Mouse (Mus musculus) cerebellum, postnatal 25 days (tissue): Measurements from ENCODE around the gene Slc25a1.
"Not testable (repeated sequence)": the region's sequence is repeated elsewhere in the genome, so short reads cannot be mapped to it uniquely, and the experiment has no call there.

Source experiments
- DNase-seq, 2 experiments: peaks; one replicate each; pipeline ENCODE4 v3.0.0; 2021; ENCODE audit warnings: mixed read lengths in 2 of 2

Gene Slc25a1

GRCm38 (mm10) chr16:17928087-17928580 is at the start of gene Slc25a1:
TSS of gene Slc25a1 (minus strand) at chr16:17928219.
- DNase-seq: peak; percentile 65 to 79

GRCm38 (mm10) chr16:17971853-17972252 is 43.8 kb upstream of the Slc25a1 start:
- no peak for DNase-seq

DNA sequence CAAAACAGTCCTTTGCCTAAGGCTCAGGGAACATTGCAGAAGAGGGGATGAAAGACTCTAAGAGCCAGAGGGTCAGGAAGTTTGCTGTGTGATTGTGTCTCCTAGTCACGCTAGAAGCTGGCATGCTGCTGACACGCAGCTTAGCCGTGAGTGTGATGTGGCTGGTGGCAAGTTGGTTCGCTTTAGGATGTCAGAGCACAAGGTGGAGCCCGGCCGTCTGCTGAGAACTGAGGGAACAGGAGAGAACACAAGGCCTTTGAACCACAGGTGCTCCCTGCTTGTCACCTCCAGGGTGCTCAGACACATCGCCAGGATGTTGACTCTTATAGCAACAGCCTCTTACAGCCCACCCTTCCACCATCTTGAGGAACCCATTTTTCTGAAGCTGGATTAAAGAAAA is 34.1 kb upstream of the Slc25a1 start:
- DNase-seq: no peak

DNA sequence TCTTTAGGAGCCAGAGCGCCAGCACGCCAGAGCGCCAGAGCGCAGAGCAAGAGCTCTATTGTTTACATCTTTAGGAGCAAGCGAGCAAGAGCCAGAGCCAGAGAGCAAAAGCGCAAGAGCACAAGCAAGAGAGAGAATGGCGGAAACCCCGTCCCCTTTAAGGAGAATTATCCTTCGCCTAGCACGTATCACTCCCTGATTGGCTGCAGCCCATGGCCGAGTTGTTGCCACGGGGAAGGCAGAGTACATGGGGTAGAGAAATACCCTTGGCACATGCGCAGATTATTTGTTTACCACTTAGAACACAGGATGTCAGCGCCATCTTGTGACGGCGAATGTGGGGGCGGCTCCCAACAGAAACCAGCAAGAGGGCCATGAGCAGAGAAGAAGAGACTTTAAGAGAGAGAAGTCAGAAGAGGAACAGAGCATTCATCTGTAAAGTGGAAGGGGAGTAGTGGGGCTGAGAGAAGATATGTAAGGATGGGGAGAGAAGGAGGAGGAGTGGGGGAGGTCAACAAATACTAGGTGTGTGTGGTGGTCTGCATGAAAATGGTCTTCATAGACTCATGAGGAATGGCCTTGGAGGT is 28.1 kb upstream of the Slc25a1 start:
- DNase-seq: not testable (repeated sequence)

GRCm38 (mm10) chr16:17951618-17952017 is 23.6 kb upstream of the Slc25a1 start:
- DNase-seq: no peak

- no peak for DNase-seq
Observed at GRCm38 (mm10) chr16:17950068-17950467, 22.0 kb upstream of the Slc25a1 start.

GRCm38 (mm10) chr16:17949421-17949877 is 21.4 kb upstream of the Slc25a1 start:
- DNase-seq: no peak

DNA sequence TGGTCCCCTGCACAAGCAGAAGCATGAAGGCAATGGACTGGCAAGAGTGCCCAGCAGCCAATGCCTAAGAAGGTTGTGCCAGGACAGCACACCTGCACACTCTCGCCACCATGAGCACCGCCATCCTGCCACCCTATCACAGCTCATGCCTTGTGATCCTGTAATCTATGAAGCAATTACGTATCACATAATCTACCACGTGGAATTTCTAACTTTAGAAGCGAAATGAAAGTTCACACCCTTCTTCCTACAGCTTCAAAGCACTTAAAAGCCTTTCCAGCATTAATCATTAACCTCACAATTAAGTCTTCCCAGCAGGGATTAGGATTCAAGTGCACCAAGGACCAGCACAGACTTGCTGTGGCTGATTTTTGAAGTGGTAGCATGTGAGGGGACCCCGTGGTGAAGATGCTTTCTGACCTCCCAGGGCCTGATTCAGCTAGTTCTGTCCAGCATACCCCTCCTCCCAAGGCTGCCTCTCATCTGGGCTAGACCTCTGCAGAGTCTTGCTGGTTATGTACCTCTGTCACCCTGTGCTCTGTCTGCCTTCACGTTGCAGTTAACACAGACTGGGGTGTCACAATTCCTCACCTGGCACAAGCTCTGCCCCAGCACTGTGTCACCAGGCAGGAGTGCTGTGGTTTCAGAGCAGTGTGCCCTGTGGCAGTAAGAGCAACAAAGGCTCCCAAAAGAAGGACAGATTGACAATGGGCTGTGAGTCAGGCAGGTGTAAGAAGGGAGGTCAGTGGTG is 17.2 kb upstream of the Slc25a1 start:
- no peak for DNase-seq

- DNase-seq: no peak
Observed at GRCm38 (mm10) chr16:17943466-17943865, 15.4 kb upstream of the Slc25a1 start.

- DNase-seq: peak in 1 of 2 experiments; percentile 25
Observed at GRCm38 (mm10) chr16:17939255-17939751, 11.3 kb upstream of the Slc25a1 start.

DNA sequence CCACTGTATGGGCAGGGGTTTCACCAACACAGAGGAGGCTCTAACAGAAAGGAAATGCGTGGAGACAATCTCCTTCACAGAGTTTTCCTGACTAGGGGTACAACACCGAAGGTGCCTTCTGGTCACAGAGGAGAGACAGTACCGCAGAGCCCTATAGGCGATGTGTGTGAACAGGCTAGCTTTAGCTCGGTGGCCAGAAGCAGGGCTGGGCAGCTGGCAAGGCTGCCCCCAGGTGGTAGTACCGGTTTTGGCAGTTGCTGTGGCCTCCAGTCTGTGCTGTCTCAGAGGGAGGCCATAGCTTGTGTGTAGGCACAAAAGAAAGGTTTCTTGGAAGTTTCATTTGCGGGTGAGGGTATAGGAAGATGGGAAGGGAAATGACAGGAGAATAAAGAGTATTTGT is 10.8 kb upstream of the Slc25a1 start:
- peak; percentile 77 to 86 for DNase-seq

- DNase-seq: no peak
Observed at GRCm38 (mm10) chr16:17938187-17938586, 10.2 kb upstream of the Slc25a1 start.

DNA sequence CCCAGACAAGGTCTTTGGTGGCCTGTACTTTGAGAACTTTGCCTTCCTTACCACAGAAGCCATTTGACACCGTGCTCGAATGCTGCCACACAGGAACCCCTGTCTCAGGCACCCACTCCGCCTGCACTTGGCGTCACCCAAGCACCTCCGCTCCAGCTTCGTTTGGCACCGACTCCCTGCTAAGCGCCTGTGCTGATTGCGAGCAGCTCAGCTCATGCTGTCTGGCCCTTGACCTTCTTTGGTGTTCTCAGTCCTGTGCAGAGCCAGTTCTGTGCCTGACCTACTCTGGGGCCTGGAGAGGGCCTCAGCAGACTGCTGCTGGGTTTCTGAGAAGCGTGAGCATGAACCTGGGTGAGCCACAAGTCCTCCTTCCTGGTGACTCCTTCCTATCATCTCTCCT is 8.8 kb upstream of the Slc25a1 start:
- no peak for DNase-seq

DNA sequence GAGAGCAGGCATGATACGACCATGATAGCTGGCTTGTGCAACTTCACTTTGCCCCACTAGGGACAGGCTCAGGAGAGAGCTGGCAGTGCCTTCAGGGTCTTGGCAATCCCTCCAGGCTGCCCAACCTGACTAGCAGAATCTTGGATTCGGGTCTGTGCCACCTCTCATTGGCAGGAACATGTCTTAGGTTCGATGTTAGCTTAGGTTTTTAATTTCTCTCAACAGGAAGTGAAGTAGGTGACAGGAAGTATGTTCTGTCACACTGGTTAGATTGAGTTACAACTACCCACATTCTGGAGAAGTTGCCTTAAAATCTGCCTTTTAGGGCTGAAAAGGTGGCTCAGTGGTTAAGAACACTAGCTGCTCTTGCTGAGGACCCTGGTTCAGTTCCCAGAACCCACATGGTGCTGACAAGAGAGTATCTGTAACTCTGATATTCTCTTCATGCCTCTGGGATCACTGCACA is 6.5 kb upstream of the Slc25a1 start:
- no peak for DNase-seq

GRCm38 (mm10) chr16:17933594-17934444 is 5.8 kb upstream of the Slc25a1 start:
- no peak for DNase-seq

DNA sequence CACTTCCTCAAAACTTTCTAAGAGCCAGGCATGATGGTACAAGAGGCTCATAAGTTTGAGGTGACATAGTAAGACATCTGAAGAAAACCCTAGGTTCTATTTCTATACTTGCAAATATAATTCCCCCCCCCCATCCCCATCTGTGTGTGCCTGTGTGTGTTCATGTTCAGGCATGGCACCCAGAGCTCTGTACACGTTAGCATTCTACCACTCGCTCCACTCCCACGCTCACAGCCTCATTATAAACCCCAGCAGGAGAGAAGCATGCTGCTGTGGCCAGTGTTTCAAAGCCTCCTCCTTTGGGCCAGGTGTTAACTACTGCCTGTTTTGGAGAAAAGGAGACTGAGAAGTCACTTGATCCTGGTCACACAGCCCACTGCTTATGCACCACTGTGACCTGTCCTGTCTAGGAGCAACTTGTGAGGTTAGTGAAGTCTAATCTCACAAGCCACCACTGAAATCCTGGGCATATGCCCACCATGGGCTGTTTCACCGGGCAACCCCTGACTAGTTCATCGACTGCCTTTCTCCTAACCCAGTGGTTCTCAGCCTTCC is 4.0 kb upstream of the Slc25a1 start:
- no peak for DNase-seq

- no peak for DNase-seq
Observed at GRCm38 (mm10) chr16:17929631-17930030, 1.6 kb upstream of the Slc25a1 start.

- DNase-seq: no peak
Observed at GRCm38 (mm10) chr16:17929211-17929610, 1.2 kb upstream of the Slc25a1 start.

- DNase-seq: peak; percentile 46 to 69
Observed at GRCm38 (mm10) chr16:17928627-17929104, 647 bp upstream of the Slc25a1 start.

DNA sequence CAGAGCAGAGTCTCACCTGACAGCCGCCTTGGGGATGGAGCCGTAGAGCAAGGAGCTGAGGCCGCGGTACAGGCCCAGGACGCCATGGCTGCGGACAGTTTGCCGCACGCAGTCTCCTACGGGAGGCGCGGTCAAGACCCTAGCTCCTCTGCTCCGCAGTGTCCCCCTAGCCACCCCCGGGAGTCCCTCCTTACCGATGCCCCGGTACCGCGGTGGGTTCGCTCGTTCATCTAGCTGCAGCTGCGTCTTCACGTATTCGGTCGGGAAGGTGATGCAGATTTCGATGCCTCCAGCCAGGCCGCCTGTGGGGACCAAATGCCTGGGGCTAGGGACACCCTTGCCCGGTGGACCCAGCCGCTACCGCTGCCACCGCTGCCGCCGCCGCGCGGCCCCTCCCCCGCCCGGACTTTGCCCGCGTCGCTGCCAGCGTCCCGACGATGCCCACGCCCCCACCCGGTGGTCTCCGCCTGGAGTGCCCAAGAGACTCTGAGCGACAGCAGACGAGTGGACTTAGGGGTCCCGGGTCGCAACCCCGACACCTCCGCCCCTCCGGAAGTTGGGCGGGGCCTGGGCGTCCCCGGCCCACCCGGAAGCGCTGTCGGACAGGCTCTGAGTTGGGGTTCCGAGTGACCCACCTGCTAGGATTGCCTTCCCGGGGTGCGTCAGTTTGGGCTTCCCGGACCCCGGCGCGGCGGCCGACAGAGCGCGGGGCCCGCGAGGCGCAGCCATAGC is 502 bp downstream of the Slc25a1 start:
- peak; percentile 53 to 57 for DNase-seq

- DNase-seq: peak in 1 of 2 experiments; percentile 64
Observed at GRCm38 (mm10) chr16:17922163-17922538, 5.9 kb downstream of the Slc25a1 start.
